In the genomic region with DNA sequence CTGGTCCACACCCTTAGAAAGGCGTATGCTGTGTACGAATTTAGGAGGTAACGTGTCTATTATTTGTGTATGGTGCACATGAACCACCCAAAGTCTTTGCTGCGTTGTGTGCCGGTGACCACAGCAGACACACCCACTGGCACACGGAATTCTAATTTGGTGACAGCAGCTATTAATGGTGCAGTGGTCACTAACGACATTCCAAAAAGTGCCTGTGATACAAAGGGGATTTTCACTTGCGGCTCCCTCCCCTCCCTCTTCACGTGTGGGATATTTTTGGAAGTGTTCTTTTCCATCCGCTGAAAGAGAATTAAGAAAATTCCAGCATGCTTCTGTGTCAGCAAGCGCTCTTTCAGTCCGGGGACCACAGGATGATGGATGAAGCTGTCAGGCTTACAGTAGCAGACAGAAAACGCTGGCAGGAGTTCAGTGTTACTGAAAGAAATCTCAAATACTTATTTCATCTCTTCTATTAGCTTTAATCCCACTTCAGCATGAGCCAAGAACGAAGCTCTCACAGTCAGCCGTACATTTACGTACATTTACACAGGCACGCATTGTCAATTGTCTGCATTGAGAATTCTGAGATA, we compare ENCODE assay signal across 25 mouse cellular contexts. TPM values are rescaled to one million over a fixed set of nuclear protein-coding genes. Genes with fewer than 3 reads are reported as not detected.
DNase-seq lines count a peak whose midpoint lies in the region; ATAC-seq and TF ChIP-seq lines count a peak whose summit lies in the region.
"Had no signal": no experiment of that assay in that cellular context is flagged by ENCODE, and none has a peak within 500 bp of the region (broad histone marks: within the 10 kb centered on the region; RNA-seq: fewer than 3 reads in every experiment).

No protein-coding gene starts in this region.

- 34% methylated on average over 17 of the region's 17 CpGs for WGBS in heart, embryonic 15.5 days
- 61% methylated on average over 17 of the region's 17 CpGs for WGBS in heart, adult 2 months
- 68% methylated on average over 17 of the region's 17 CpGs for WGBS in kidney, postnatal 0 days
- 79% methylated on average over 17 of the region's 17 CpGs for WGBS in liver, embryonic 12.5 days (ENCODE audit: insufficient replicate concordance)

- no peak for DNase-seq in frontal cortex, postnatal 25 days (ENCODE audit: low spot score in 2 of 2)
- no peak for DNase-seq in heart, adult 2 months
- DNase-seq in kidney, postnatal 0 days (ENCODE audit: low spot score): peak; percentile 42
- no peak for DNase-seq in kidney, postnatal 25 days
- peak; percentile 43 for DNase-seq in brain, embryonic 14.5 days (ENCODE audit: low read depth)
- DNase-seq: cerebellum, adult 11 months; cerebellum, adult 9-11 months; gastrocnemius, adult 2 months; kidney, adult 9 months; kidney, postnatal 36 days; layer of hippocampus, postnatal 36 days; liver, postnatal 0 days; right cerebral cortex, postnatal 4 days; thymus, adult 18-20 months; thymus, postnatal 36 days had no signal

- H3K27me3 ChIP-seq in heart, embryonic 15.5 days: no peaks in the 10 kb centered on the region
- no peaks in the 10 kb centered on the region for H3K27me3 ChIP-seq in heart, adult 2 months (ENCODE audit: control insufficient read depth, insufficient read depth, low read length)
- no peaks in the 10 kb centered on the region for H3K27me3 ChIP-seq in kidney, postnatal 0 days (ENCODE audit: insufficient read depth, low read length)
- no peaks in the 10 kb centered on the region for H3K27me3 ChIP-seq in liver, embryonic 12.5 days (replicated peaks)
- H3K27me3 ChIP-seq: CH12.LX; intestine, embryonic 15.5 days; midbrain, embryonic 15.5 days; Patski had no signal

- ATAC-seq in frontal cortex, adult (ENCODE audit: low TSS enrichment): peak; percentile 41
- ATAC-seq in heart, embryonic 15.5 days (replicated peaks; ENCODE audit: insufficient number of reproducible peaks, insufficient read depth, low FRiP score, low read depth): peak; percentile 68; the same call in 1 of the 2 replicates
- no peak for ATAC-seq in kidney, postnatal 0 days (replicated peaks; ENCODE audit: low FRiP score, low read depth)
- no peak for ATAC-seq in liver, embryonic 12.5 days
- ATAC-seq: intestine, embryonic 15.5 days; liver, postnatal 0 days; midbrain, embryonic 15.5 days; Patski had no signal

- H3K4me1 ChIP-seq in heart, embryonic 15.5 days (replicated peaks): peaks cover 14% of the 10 kb centered on the region
- 0 out of 2 replicates have a peak, but pooled peaks cover 1% of the 10 kb centered on the region for H3K4me1 ChIP-seq in heart, adult 2 months (ENCODE audit: control insufficient read depth, insufficient read depth, low read length)
- H3K4me1 ChIP-seq in kidney, postnatal 0 days (replicated peaks; ENCODE audit: insufficient read depth, low read length): no peaks in the 10 kb centered on the region
- peaks cover 25% of the 10 kb centered on the region for H3K4me1 ChIP-seq in liver, embryonic 12.5 days
- H3K4me1 ChIP-seq: intestine, embryonic 15.5 days; midbrain, embryonic 15.5 days had no signal

- TF ChIP-seq POLR2A in heart, adult 2 months (IDR thresholded peaks at IDR 0.05; ENCODE audit: insufficient read depth, low read depth, low read length): no peak
- no peak for TF ChIP-seq POLR2A in brain, embryonic 14.5 days (IDR thresholded peaks at IDR 0.05; ENCODE audit: borderline replicate concordance, extremely low read depth, insufficient read depth, insufficient read length, poor library complexity, severe bottlenecking)

- intact Hi-C loops in heart, adult 2 months (cut with DNase I): no loop called here

- H3K9ac ChIP-seq in heart, embryonic 15.5 days: no peak overlapping the region
- no peak overlapping the region for H3K9ac ChIP-seq in heart, adult 2 months (ENCODE audit: low read depth, low read length)
- H3K9ac ChIP-seq in kidney, postnatal 0 days (ENCODE audit: low read depth, low read length): no peak overlapping the region
- no peak overlapping the region for H3K9ac ChIP-seq in liver, embryonic 12.5 days
- H3K9ac ChIP-seq: hindbrain, embryonic 14.5 days; intestine, embryonic 15.5 days; liver, postnatal 0 days; midbrain, embryonic 15.5 days had no signal

- no peaks in the 10 kb centered on the region for H3K79me2 ChIP-seq in heart, adult 2 months (replicated peaks; ENCODE audit: control insufficient read depth, insufficient read depth, low read length)

- H3K9me3 ChIP-seq in heart, embryonic 15.5 days (replicated peaks): no peaks in the 10 kb centered on the region
- no peaks in the 10 kb centered on the region for H3K9me3 ChIP-seq in kidney, postnatal 0 days (replicated peaks; ENCODE audit: low read length)
- H3K9me3 ChIP-seq in liver, embryonic 12.5 days (replicated peaks): no peaks in the 10 kb centered on the region
- H3K9me3 ChIP-seq: G1E; intestine, embryonic 15.5 days; midbrain, embryonic 15.5 days had no signal

- peak overlapping the region; percentile 31 for H3K4me2 ChIP-seq in heart, embryonic 15.5 days
- no peak overlapping the region for H3K4me2 ChIP-seq in kidney, postnatal 0 days (ENCODE audit: low read length)
- H3K4me2 ChIP-seq in liver, embryonic 12.5 days: no peak overlapping the region
- H3K4me2 ChIP-seq: hindbrain, embryonic 14.5 days; intestine, embryonic 15.5 days; midbrain, embryonic 15.5 days had no signal

- no peak for TF ChIP-seq EP300 in heart, adult 2 months (IDR thresholded peaks at IDR 0.05; ENCODE audit: insufficient read depth, low read depth, low read length)

- H3K27ac ChIP-seq in heart, embryonic 15.5 days: peak overlapping the region; percentile 36
- no peak overlapping the region for H3K27ac ChIP-seq in heart, adult 2 months
- H3K27ac ChIP-seq in kidney, postnatal 0 days: no peak overlapping the region
- H3K27ac ChIP-seq in liver, embryonic 12.5 days: no peak overlapping the region
- H3K27ac ChIP-seq: gastrocnemius, adult 2 months; hindbrain, embryonic 14.5 days; intestine, embryonic 15.5 days; macrophage; midbrain, embryonic 15.5 days had no signal

- H3K4me3 ChIP-seq in heart, embryonic 15.5 days: no peak overlapping the region
- H3K4me3 ChIP-seq in heart, adult 2 months: no peak overlapping the region
- no peak overlapping the region for H3K4me3 ChIP-seq in kidney, postnatal 0 days (replicated peaks; ENCODE audit: low read depth, low read length)
- H3K4me3 ChIP-seq in liver, embryonic 12.5 days: no peak overlapping the region
- H3K4me3 ChIP-seq: gastrocnemius, adult 2 months; intestine, embryonic 15.5 days; midbrain, embryonic 15.5 days had no signal

- no peak for TF ChIP-seq CTCF in heart, adult 2 months (IDR thresholded peaks at IDR 0.05)
- no peak for TF ChIP-seq CTCF in kidney, postnatal 0 days (IDR thresholded peaks at IDR 0.05; ENCODE audit: low read depth)
- TF ChIP-seq CTCF in brain, embryonic 14.5 days (IDR thresholded peaks at IDR 0.05; ENCODE audit: borderline replicate concordance, extremely low read depth, insufficient read depth, insufficient read length): no peak

- H3K36me3 ChIP-seq in heart, embryonic 15.5 days: no peaks in the 10 kb centered on the region
- H3K36me3 ChIP-seq in heart, adult 2 months (ENCODE audit: control insufficient read depth, insufficient read depth, low read length): no peaks in the 10 kb centered on the region
- 0 out of 2 replicates have a peak, but pooled peaks cover 4% of the 10 kb centered on the region for H3K36me3 ChIP-seq in kidney, postnatal 0 days (ENCODE audit: insufficient read depth, low read length)
- peaks cover 26% of the 10 kb centered on the region for H3K36me3 ChIP-seq in liver, embryonic 12.5 days
- H3K36me3 ChIP-seq: intestine, embryonic 15.5 days; midbrain, embryonic 15.5 days had no signal

RNA-seq across cellular contexts. Expression of gene Bloc1s5, which starts 32.6 kb away (rescaled TPM):
- 16.6 and 17.3 TPM in 2 replicates for polyA plus RNA-seq in heart, embryonic 15.5 days (2015; fragmentation: Nextera tagmentation; extraction: Ambion mirVana)
- 10 to 100 TPM; 10.5 to 12.0 TPM for total RNA-seq in heart, adult 2 months (2021)
- polyA plus RNA-seq in heart, adult 2 months (2012; rRNA removed): 5.2 and 7.9 TPM in 2 replicates
- polyA plus RNA-seq in kidney, postnatal 0 days (2015; fragmentation: Nextera tagmentation; extraction: Ambion mirVana): 21.8 and 23.5 TPM in 2 replicates
- 9.1 and 9.2 TPM in 2 replicates for polyA plus RNA-seq in brain, embryonic 14.5 days (2012; rRNA removed)
- polyA plus RNA-seq in liver, embryonic 12.5 days (2016; fragmentation: Nextera tagmentation; extraction: Ambion mirVana): 16.0 and 16.4 TPM in 2 replicates

RNA-seq across cellular contexts. Expression of gene Eef1e1, which starts 56.5 kb away (rescaled TPM):
- polyA plus RNA-seq in heart, embryonic 15.5 days (2015; fragmentation: Nextera tagmentation; extraction: Ambion mirVana): 25.5 and 29.9 TPM in 2 replicates
- 10 to 100 TPM; 11.0 to 11.6 TPM for total RNA-seq in heart, adult 2 months (2021)
- 3.9 and 7.3 TPM in 2 replicates for polyA plus RNA-seq in heart, adult 2 months (2012; rRNA removed)
- 41.0 and 46.7 TPM in 2 replicates for polyA plus RNA-seq in kidney, postnatal 0 days (2015; fragmentation: Nextera tagmentation; extraction: Ambion mirVana)
- polyA plus RNA-seq in brain, embryonic 14.5 days (2012; rRNA removed): 33.7 and 41.7 TPM in 2 replicates
- 62.0 and 62.2 TPM in 2 replicates for polyA plus RNA-seq in liver, embryonic 12.5 days (2016; fragmentation: Nextera tagmentation; extraction: Ambion mirVana)

Comparison
In these comparisons a context has a peak if more than half of its experiments do, and no peak if none do; other contexts are left out.
1. DNase-seq: peak in kidney, postnatal 0 days (single experiment) and brain, embryonic 14.5 days (single experiment); none in frontal cortex, postnatal 25 days (0 of 2), heart, adult 2 months (0 of 2) and kidney, postnatal 25 days (0 of 2).
2. ATAC-seq: peak in frontal cortex, adult (single experiment) and heart, embryonic 15.5 days (single experiment); none in kidney, postnatal 0 days (single experiment) and liver, embryonic 12.5 days (single experiment).